Mouse (Mus musculus): ENCODE data around the gene Car5a.

Car5a gene

DNA sequence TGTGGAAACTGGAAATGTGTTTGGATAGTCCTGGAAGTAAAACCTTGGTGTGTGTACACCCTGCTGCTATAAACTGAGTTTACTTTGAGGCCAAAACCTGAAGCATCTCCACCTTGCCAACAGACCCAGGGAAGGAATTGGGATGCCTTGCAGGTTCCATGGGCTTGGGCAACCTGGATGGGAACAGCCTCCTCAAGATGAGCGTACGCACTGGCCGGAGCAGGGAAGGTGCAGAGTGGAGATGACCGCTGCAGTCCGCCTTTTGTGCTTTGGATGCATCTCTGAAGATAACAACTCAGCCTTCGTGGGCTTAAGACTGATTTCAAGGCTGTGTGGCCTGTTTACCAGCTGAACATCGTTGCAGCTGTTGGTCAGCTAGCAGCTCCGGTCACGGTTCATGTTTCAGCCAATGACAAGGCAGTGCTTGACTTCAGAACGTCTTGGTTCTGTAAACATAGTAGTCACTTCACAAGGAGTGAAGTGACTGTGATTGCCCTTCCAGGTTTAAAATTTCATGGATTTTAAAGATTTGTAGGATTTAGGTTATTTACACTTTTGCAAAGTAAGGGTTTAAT, 10.4 kb upstream of the Car5a start:
- no peak for DNase-seq

DNA sequence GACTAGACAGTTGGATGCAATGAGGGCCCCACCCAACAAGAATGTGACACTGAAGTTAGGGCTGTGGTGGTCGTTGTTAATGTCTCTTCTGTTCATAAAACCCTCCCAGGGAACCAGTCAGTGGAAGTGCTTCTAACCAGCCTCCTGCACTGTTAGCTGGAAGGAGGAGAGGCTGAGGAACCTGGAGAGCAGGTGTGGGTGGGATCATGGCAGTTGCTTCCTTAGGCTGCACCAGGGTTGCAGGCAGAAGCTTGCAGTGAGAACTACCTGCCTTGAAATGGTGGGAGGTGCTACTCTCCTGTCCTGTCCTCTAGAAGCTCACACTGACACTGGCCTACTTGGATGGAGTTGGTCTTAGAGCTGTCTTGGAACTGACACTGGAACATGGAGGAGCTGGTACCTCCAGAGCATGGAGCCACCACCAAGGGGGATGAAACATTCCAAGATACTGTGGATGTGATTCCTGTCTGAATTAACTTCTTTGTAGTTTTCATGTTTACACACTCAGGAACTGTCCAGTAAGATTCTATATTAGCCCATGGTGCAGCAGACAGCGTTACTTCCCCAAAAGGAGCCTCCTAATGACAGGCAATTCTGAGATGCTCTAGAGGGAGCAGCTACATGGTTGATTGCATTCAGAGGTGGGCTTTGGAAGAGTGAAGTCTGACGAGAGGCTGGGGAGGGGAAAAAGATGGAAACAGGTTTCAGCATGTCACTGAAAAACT, 9.3 kb upstream of the Car5a start:
- DNase-seq, result no peak

DNA sequence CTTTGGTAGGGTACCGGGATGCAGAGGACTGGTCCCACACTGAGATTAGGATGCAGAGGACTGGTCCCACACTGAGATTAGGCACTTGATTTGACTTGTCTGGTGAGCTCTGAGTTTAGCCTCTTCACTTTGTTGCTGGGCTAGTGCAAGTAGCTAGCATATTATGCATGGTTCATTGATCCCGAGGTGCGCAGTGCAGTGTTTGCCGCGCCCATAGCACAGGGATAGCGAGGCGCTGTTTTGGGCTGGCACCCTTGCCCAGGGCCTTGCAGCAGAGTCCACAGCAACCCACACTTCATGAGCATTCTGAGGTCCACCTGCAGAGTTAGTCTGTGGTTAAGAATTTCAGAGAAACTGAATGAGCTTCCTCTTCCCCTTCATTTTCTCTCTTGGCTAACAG, 8.1 kb upstream of the Car5a start:
- DNase-seq, result peak; percentile 56 to 69

DNA sequence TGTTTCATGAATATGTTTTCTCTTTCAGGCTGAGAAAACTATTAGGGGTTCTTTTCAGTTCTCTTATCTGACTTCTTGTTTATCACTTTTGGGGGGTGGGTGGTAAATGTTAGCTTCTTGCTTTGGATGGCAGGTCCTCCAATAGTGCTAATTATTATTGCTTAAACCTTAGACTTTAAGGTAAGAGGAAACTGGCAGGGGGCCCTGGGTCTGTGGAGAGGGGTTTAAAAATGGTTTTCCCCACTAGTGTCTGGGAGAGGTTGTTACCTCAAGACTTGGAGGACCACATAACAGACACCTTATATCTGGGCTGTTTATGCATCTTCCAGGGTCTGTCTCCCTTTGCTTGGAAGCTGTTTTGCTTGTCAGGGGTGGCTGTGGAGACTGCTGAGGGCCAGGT, 7.4 kb upstream of the Car5a start:
- DNase-seq, result no peak

DNA sequence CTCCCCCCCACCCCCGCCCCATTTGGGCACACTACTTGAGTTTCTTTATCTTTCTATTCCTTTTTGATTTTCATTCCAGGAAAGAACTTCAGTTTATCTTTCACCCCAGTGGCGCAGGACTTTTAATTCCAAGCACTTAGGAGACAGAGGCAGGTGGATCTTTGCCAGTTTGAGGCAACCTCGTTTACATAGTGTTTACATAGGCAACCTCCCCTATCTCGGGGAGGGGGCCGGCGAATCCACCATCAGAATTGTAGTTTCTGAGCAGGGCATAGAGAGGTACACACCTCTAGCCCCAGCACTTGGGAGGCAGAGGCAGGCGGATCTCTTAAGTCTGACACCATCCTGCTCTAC, 6.9 kb upstream of the Car5a start:
- no peak for DNase-seq

DNA sequence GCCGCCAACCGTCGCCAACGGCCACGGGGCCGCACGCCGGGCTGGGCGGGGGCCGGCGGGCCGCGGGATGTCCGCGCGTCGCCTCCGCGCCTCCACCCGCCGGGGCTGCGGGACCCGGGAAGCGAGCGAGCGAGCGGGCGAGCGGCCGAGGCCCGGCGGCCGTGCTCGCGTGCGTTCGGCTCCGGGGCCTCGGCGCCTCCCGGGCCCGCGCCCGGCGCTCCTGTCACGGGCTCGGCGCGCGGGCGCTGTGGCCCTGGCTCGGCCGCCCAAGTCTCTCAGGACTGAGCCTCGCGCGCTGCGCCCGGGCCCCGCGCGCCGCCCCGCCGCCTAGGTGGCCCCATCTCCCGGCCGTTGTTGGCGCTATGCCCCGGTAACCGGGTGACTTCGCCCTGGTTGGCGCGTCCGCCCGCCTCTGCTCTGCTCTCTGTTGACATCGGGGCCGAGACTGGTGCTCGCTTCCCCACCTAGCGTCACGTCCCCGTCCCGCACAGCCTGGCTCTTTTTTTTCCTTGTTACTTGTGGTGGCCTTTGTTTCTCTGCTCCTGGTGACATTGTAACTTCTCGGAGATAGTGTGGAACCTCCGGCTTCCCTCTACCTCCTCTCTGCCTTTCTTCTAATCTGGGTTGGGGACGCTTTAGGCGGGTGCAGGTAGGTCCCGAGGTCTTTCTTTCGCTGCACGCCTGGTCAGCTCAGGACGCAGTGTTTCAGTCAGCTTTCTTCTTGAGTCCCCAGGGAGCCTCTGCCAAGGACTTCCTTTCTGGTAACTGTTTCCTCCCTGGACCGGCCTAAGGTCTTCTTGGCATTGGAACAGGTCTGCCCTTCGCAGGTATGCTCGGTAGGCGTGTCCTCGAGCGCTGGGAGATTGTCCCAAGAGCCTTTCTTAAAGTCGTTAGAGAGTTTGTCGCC, 6.3 kb upstream of the Car5a start:
- peak; percentile 69 to 85 for DNase-seq

DNA sequence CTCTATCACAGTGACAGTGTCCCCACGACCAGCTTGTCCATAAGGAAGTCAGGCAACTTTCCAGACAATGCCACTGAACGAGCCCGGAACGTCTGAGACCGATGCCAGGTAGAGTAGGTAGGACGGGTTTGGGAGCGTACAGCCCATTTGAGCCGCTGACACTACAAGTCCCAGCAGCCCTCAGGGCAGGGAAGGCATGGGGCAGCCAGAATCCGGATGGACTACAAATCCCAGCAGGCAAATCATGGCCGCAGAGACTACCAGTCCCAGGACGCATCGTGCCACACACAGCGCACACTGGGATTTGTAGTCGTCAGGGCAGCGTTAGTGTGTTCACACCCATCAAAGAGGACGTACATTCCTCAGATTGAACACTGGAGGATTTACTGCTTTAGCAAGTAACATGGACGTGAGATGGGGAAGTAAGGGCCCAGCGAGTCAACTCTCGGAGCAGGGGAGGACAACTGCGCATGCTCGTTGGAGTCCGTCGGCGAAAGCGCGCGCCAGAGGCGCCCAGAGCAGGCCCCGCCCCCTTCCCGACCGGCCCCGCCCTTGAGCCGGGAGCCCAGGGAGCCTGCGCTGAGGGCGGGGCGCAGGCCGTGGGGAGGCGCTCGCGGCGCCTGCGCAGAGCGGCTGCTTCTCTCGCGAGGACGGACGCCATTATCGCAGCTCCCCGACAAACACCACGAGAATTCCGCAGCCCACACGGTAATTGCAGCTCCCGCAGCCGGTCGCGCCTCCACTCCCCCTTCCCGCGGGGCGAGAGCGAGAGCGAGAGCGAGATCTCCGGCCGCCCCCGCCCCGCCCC, 5.4 kb upstream of the Car5a start:
- DNase-seq, result peak; percentile 97 to 99

DNA sequence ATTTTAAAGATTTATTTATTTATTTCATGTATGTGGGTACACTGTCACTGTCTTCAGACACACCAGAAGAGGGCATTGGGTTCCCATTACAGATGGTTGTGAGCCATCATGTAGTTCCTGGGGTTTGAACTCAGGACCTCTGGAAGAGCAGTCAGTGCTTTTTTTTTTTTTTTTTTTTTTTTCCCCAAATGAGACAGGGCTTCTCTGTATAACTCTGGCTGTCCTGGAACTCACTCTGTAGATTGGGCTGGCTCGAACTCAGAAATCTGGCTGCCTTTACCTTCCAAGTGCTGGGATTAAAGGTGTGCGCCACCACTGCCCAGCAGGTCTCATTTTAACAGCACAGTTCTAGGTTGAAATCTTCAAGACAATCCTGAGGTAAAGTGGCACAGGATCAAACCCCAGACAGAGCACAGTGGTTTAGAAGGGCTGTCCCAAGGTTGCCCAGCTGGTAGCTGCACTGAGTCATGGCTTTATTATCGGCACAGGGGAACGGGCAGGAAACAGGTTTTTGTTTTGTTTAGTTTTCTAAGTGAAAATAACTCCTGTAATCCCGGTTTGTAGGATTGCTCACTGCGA, 4.6 kb upstream of the Car5a start, which contains the start of gene Banp:
Gene Banp, plus strand, starts transcription at position 529 of the 579 bp plus-strand sequence.
- no peak for DNase-seq

DNA sequence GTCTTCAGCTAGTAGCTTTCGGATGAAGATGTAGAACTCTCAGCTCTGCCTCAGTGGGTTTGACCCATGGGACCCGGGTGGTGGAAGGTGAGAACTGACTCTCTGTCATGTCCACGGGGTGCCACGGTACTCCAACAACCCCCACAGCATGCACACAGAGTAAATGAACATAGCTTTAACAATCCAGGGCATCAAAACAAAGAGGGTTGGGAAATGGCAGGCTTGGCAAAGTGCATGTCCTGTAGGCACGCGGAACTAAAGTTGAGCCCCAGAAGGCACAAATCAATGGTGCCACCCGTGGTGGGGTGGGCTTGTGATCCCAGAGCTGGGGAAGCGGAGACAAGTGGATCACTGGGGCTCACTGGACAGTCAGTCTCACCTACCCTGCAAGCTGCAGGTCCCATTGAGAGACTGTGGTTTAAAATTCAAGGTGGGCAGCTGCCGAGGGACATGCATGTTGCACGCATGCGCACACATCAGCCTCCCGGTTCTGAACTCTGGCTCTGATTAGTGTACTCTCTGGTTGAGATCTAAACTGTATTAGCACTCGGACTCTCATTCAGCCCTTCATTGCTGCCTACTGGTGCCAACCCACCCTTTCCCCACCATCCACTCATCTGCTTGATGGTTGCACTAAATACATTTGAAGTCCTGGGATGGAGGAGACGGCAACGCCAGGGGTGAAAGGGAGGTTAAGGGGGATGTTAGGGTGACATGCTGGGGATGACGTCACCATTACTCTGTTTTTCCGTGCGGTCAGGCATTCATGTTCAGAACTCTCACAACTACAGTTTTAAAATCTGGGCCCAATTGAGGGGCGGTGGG, 3.8 kb upstream of the Car5a start:
- DNase-seq, result no peak

DNA sequence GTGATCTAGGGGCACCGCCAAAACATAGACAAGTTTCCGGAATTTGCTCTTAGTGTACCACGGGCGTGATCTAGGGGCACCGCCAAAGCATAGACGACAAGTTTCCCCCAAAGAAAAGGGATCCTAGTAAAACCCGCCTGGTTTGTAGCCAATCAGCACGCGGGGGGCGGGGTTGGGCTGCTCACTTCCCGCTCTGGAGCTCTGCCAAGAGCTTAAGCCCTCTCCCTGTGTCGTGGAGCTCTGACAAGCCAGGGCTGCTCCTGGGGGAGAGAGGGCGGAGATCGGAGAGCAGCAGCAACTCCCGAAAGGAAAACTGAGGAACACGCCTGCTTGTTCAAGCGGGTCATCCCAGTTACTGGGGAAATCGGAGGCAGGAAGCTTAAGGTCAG, 3.0 kb upstream of the Car5a start:
- peak; percentile 96 for DNase-seq

DNA sequence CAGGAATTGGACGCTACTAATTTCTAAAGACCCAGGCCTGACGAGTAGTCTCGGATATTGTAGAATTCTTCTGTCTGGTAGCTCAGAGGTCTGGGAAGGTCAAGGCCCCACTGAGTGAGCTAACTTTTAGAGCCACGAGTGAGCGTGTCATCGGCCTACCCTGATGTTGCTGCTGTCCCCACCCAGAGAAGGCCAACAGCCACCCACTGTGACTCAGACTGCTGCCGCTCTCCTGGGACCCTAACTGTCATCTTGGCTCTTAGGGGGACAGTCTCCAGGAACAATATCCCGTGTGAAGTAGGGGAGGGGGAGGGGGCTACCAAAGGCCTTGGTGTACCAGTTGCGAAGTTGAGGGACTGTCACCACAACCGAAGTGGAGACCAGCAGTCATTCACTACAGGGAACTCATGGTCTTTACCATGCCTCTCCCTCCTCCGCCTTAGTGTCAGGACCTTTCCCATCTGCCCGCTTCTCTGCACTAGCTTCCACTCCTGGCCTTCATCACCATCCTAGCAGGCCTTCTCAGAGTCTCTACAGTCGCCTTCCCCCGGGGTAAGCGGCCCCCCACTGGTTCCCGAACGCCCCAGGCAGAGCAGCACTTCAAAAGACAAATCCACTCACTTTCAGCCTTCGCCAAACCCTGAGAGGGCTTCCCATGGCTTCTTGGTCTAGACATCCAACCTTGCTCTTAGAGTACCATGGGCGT, 2.5 kb upstream of the Car5a start:
- no peak for DNase-seq

DNA sequence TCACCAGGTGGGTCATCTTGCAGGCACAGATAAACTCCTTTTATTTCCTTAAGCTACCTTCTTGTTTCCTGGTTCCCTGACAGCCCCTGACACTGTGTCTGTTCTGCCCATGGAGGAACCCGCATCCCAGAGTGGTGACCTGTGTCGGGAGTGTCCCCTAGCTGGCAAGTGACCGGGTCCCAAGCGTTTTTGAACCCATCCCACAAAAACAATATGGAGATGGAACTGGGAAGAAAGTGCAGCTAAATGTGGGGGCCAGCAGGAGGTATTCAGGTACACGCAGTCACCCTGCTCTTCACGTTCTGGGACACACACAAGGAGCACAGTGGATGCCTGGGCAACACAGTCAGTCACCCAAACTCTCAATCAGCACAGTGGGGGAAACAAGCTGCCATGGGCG, 1.6 kb upstream of the Car5a start:
- DNase-seq, result no peak

DNA sequence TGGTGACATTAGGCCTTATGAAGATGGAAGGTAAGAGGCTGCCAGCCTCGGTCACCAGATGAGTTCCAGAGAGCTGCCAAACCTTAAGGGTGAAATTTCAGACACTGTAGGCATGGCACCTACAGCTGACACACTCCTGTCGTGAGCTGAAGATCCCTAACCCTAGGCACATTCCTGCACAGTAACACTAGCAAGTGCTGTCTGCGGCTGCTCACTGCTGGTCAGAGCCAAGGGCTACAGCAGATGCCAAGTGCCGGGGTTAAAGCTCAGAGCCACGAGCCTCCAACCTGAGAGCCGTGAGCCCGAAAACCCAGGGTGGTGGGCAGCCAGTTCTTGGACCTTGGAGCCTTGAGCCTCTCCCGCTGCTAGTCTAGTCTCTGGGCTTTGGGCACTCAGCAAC, 988 bp downstream of the Car5a start:
- peak; percentile 51 to 77 for DNase-seq

DNA sequence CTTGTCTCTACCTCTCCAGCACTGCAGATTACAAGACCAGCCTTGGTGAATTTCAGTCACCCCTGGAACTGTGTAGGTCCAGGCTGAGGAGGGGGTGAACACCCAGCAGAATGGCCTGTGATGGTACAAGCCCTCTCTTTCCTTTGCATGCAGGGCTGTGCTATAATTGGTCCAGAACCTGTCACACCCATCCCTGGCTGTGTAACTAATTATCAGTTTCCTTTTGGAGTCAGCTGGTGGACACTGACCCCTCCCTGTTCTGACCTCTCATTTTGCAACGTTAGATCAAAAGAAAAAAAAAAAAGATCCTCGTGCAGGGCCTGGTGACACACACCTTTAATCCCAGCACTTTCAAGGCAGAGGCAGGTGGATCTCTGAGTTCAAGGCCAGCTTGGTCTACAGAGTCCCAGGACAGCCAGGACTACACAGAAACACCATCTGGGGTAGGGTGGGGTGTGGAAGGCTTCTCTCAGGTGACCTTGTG, 1.6 kb downstream of the Car5a start:
- no peak for DNase-seq

DNA sequence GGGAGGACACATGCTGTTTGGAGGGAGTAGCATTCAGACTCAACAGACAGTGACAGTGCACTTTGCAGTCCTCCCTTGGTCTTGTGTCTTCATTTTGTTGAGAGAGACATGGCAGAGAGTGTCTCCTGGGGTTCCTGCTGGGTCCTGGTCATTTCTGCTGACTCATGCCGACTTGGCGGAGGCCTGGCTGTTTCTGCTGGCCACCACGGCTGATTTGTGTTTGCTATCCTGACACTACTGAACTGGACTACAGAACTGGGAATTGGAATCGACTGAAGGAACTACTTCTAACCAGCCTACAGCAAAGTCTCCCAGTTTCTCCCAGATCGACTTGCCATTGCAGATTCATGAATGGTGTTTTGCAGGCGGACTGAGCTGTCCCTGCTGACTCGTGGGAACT, 6.0 kb downstream of the Car5a start:
- no peak for DNase-seq

DNA sequence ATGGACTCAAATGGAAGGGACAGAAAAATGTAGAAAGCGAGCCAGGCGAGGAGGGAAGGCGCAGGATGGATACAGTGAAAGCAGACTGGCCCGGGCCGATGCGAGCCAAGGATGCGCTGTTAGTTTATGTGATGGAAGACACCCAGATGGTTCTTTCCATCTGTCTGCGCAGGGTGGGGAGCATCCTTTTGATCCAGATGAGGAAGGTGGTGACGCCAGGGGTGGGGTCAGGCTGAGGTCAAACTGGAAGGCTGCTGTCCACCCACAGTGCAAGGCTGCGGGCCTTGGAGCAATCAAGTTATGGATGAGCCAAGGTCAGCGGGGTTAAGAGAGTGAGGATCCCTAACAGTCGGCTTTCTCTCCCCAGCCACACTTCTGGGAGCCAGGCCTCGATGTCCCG, 8.3 kb downstream of the Car5a start:
- DNase-seq, result no peak

DNA sequence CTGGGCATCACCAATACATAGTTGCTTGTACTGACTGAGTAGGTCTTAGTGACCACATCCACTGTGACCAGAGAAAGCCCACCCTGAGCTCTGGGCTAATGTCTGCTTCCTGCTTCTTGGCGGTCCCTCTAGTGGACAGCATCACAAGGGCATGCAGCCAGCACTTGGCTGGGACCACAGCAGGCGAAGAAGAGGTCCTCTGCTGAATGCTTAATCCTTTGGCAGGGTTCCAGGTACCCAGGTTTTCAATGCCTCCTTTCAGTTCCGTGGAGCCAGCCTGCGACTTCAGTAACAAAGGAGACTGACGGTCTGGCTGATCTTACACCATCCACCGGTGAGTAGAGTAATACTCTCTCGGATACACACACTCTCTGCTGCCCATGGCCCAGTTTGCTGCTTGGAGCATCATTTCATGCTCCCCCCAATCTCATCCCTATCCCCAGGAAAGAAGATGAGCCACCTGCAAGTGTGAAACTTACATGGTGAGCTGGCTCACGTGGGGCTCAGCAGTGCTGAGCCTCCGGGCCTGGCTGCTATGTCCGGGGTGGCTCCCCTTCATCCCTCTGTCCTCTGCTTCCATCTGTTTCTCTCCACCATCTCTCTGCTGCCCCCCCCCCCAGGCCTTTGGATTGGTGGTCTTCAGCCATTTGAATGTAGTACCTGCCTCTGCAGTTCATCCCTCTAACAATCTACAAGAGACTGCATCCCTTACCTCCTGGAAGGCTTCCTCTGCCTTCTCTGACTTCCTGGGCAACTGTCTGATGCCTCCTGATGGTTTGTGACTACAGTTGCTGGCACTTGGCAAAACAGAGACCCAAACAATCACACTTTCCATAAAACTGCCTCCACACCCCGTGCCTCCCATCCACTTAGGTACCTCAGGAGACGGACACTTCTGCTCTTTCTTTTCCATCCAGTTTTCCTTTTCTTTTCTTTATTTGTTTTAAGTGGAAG, 9.1 kb downstream of the Car5a start:
- peak in 1 of 2 experiments; percentile 38 for DNase-seq

DNA sequence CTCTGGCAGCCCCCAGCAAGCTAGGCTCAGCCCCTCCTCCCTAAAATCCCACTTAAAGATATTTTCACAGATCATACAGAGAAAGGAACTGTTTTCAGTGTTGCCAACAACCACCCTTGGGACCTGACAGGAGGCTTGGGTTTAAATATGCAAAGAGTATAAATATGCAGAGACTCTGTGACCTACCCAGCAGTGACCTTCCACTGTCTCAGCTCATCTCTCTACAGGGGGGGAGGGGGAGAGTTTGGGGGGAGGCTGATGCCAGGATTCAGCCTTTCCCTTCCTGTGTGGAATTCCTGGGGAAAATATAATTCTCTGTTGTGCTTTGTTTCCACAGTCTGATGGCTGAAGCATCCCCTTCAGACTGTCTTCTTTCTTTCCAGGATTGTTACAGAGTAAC, 9.8 kb downstream of the Car5a start:
- DNase-seq, result no peak

DNA sequence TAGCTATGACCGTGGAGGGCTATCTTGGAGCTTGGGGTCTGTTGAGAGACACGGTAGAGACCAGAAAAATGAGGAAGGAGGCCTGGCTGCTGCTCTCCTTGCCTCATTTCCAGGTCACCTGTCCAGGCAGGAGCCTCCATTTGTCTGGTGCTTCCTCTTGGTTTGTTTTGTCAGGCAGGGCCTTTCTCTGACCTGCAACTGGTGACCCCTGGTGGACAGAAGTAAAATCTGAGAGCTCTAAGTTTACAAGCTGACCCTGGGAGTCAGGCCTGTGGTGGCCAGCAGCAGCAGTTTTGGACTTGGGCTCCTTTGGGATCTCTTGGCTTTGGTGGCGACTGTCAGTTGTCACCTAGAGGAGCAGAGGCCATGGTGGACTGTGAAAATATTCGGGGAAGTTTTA, 10.2 kb downstream of the Car5a start:
- peak; percentile 50 to 62 for DNase-seq
